Mouse (Mus musculus): ENCODE results near the gene Sema3a. TPM values are rescaled to one million over a fixed set of nuclear protein-coding genes. Genes with fewer than 3 reads are reported as not detected.

The Sema3a gene
- 1 to 10 TPM; 2.1 TPM for total RNA-seq (2021)
- long read RNA-seq: 0 reads

DNA sequence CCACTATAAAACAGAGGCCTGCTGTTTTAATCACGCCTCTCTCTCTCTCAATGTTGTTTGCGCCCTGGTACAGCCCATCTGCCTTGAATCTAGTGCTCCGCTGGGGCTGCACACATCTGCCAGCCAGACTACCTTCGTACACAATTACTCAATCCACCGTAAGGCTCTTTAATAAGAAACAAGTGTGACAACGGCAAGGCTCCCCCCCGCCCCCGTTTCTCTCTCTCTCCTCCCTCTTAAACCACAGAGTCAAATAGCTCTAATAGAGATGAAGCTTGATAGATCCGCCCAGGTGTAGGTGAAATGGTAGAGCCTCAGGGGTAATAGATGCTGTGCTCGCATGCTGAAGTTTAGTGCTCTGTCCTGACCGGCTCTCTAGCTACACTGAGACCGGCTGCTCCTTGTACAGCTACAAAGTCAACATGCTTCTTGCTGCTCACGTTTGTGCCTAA, at the start of gene Sema3a:
Sema3a (plus strand) TSS at position 174 of the 452 bp plus-strand sequence.
- DNase-seq (ENCODE audit: low spot score in 2 of 2): no peak

GRCm38 (mm10) chr5:13084777-13085439, 40.3 kb upstream of the Sema3a start:
- no peak for DNase-seq (ENCODE audit: low spot score in 2 of 2)

DNA sequence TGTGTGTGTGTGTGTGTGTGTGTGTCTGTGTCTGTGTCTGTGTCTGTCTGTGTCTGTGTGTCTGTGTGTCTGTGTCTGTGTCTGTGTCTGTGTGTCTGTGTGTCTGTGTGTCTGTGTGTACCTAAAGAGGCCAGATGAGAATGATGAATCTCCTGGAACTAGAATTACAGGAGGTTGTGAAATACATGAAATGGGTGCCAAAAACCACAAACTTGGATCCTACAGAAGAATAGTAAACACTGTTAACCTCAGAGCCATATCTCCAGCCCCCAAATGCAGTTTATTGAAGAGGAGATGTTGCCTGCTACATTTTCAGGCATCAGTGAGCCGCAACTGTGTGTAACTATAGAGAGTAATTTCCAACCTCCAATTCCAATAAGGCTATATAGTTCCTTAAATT, 34.8 kb upstream of the Sema3a start:
- DNase-seq (ENCODE audit: low spot score in 2 of 2): no peak

DNA sequence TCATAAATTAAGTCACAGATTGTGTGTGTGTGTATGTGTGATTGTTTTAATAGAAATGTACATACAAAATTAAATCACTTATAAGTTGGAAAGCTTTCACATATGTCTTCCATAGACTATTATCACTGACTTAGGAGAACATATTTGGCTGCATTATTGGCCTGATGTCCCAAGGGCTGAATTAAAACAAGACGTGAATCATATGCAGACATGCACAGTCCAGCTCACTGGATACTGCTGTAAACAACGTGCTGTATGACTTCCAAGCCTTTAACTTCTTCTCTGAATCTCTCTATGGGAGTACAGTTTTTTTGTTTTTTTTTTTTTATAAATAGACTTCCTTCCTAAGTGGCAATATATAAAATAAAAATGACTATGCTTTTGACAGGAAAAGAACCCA, 15.7 kb upstream of the Sema3a start:
- no peak for DNase-seq (ENCODE audit: low spot score in 2 of 2)

DNA sequence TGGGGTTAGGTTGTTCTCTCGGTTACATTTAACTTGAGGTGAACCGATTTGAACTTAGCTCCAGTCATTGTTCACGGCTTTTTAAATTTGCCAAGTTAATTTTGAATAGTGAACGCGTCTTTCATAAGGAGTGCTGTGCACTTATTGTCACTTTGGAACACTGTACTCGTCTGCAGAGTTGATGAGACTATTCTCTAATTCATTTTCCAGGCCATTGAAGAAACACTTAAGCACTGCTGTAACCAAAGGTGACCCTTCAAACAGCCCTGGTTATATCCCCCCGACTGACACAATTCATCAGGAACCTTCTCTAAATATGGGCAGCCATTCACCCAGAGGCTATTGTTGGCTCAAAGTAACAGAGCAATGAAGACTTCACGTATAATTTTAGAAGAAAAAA, 8.0 kb upstream of the Sema3a start:
- no peak for DNase-seq (ENCODE audit: low spot score in 2 of 2)

DNA sequence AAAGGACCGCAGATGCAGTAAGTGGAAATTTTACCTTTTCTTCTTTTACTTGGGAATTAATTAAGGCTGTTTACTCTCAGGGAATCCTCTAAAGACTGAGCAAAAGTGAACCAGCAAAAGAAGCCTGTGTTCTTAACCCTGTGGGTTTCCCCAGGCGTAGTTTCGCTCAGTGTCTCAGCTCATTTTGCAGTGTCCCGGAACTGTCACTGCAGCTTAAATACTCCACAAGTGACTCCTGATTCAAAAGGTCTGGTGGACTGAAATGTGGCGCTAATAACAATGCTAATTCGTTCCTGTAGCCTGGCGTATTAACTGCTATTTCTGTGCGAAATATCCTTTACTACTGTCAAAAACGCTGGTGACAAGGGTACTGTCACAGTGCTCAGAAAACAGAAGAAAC, 543 bp downstream of the Sema3a start:
- DNase-seq (ENCODE audit: low spot score in 2 of 2): no peak

GRCm38 (mm10) chr5:13126196-13126595, 982 bp downstream of the Sema3a start:
- no peak for DNase-seq (ENCODE audit: low spot score in 2 of 2)

DNA sequence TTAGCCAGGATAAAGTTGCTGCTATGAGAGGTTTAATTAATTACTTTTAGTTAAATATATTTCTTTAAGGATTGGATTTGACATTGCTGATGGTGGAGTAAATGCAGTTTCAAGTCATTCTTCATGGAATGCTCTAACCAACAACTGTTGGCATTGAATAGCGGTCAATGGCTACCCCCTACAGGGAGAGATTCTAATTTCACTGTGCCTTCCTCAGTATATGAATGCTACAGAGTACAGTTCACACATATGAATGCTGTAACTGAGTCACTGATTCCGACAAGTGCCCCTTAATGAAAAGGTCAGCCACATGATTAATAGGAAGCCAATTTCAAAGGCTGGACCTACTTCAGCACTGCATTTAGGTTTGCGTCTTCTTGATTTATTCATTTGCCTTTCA, 1.9 kb downstream of the Sema3a start:
- no peak for DNase-seq (ENCODE audit: low spot score in 2 of 2)

GRCm38 (mm10) chr5:13144733-13145457, 19.7 kb downstream of the Sema3a start:
- no peak for DNase-seq (ENCODE audit: low spot score in 2 of 2)

DNA sequence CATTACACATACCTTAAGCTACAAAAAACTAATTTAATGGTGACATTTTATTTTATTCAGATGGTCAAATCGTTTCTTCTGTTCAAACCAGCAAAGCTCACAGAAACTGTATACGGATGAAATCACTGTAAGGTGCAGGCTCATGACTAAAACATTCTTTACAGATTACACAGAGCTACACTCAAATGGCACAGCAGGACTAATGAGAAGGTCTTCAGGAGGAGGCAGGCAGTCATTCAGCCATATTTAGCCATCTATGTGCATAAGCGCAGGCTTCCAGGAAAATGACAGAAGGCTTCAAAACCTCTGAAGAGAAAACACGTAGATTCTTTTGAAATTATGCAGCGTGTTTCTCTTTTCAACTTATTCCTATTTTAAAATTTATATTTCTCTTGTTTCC, 24.7 kb downstream of the Sema3a start:
- no peak for DNase-seq (ENCODE audit: low spot score in 2 of 2)

GRCm38 (mm10) chr5:13151002-13151401, 25.8 kb downstream of the Sema3a start:
- DNase-seq (ENCODE audit: low spot score in 2 of 2): no peak

DNA sequence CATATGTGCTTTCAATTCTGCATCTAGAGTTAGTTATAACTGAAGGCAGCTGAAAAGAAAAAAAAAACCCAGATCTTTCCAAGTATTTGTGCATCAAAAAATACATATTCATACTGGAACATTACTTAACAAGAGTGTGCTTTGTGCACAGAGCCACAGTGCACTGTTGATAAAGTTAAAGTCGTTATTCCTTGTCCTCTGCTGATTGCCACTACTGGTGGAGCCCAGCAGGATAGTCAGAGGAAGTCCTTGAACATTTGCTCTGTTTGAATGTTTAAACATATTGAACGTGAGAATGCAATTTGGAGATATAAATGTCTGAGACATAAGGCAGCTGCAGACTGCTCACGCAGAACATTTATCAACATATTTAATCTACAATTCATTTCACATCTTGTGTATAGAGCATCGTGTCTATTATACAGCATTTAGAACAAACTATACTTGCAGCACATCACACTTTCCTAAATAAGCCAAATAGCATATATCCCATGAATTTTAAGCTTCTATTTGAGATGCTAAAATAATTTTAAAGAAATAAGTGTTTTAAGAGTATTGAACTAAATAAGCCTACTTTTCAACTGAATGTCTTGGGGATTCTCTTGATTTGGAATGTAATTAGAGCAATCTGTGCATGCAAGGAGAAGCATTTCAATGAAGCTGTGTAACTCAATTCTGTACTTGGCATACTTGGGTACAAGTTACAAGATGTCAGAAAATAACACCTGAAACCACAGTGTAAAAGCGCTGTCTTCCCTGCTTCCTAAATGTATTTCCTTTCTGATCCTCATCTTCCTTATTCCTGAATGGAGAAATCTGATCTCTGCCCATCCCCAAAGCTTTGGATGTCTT, 32.8 kb downstream of the Sema3a start:
- peak in 1 of 2 experiments; percentile 8 for DNase-seq (ENCODE audit: low spot score in 2 of 2)

- no peak for DNase-seq (ENCODE audit: low spot score in 2 of 2)
Observed at GRCm38 (mm10) chr5:13182186-13182585, 57.0 kb downstream of the Sema3a start.

DNA sequence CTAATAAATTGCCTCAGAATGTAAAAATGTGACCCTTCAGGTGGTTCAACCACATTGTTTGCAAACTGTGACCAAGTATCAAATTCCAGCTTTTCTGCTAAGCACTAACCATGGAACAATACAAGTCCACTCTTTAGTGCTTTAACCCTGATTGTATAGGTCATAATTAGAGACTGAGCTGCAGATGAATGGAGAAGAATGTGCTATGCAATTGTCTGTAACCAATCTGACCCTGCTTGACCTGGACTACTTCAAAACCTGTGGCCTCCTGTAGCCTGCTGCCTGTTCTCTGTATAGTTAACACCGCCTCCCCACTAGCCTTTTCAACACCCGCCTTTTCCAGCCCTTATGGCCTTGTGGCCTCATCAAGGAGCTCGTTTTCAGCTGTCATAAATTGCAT, 72.7 kb downstream of the Sema3a start:
- no peak for DNase-seq (ENCODE audit: low spot score in 2 of 2)

DNA sequence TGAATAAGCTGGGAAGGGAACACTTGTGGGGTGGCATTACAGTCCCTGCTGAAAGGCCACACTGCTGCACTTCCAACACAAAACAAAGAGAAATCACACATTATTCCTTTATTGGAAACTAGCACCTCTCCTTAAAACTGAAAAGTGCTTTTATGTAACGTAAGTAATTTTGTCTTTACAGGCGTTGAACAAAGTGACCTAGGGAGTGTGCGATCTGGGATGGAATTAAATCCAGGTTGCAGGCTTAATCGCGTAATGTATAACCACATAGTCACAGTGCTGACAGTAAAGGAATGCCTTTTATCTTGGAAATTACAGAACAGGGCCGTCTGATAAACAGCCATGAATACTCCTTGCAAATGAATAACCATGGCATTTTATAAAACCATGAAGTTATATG, 74.5 kb downstream of the Sema3a start:
- DNase-seq (ENCODE audit: low spot score in 2 of 2): no peak

DNA sequence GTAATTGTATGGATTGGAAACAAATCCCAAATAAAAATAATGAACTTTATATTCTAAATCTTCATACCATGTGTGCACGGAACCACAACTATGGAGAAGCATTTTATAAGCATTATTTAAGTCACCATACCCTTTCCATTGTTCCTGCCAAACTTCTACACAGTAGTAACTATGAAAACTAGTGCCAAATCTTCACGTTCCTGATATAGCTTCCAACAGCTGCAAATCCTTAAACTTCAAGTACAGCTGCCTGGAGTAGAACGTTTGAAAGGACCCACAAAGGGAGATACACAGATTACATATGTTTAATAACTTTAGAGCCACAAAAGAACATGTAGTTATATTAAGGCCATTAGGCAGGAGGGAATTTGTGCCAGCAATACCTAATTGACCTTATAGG, 130.1 kb downstream of the Sema3a start:
- DNase-seq (ENCODE audit: low spot score in 2 of 2): no peak

DNA sequence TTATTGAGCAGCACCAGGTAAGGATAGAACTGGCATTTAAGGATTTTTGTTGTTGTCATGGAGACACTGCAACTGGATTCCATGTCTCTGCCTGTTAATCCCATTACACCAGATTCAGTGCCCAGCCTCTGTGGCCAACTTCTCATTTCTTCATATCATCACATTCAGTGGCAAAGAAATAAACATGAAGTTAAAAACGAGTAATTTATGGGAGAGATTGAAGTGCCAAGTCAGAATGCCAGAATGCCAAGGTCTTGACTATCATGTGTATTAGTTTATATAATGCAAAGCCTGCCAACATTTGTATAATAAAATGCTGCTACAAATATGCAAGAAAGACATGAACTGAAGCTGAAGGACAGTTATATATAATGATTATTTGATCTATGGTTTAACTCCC, 131.1 kb downstream of the Sema3a start:
- DNase-seq (ENCODE audit: low spot score in 2 of 2): no peak

- no peak for DNase-seq (ENCODE audit: low spot score in 2 of 2)
Observed at GRCm38 (mm10) chr5:13263087-13263486, 137.9 kb downstream of the Sema3a start.

DNA sequence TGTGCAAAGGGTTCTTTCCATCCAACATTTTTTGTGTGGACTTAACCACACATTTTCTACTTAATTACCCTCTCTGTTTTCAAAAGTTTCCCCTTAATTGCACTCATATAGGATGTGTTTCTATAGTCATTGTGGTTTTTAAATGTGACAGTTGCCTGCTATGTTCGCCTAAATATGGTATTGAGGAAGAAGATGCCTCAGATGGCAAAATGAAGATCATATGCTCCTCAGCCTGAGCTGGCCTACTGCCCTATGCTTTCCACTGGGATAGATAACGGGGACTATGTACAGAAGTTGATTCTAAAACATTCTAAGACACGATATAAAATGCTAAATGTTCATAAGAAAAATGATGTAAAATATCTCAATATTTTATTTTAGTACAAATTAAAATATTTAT, 138.3 kb downstream of the Sema3a start:
- DNase-seq (ENCODE audit: low spot score in 2 of 2): no peak

DNA sequence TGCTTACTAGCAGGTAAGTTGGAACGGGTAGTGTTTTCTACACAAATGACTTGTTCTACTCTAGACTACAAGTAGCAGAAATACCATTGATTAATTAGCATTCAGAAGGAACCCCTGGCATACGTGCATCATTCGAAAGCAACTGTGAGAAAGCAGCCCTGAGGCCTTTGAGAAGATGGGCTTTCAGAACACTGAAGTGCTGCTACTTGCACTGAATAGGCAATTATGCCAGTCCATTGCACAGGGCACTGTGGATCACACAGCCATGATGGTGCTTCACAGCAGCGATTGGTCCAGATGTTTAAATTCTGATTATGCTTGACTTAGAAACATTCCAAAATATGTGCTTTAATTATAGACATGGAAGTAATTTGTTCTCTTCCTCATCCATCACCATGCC, 187.5 kb downstream of the Sema3a start:
- DNase-seq (ENCODE audit: low spot score in 2 of 2): no peak

DNA sequence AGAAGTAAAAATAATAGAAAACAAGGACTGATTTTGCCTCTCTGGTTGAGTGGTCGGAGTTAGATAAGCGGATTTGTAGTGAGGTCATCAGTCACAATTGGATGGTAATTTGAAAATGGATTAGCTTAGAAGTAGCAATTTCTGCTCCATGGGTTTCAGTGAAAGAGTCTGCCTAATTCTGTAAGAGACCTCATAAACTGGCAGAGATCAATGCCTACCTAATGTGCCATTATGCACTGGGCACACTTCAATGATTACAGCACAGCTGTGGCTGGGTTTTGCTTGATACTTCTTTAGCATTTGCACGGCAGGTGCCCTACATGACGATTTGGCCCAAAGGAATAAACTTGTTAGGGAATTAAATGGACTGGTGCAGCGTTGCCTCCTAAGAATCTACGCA, 188.8 kb downstream of the Sema3a start:
- no peak for DNase-seq (ENCODE audit: low spot score in 2 of 2)

Data from layer of hippocampus, adult 18-20 months (tissue).